Mouse (Mus musculus) cerebellum, adult 18-20 months (tissue): ENCODE data around the gene Cmtm5.
A peak's percentile ranks its signal among the peaks of the same experiment; 100 is the strongest.

Experiments used
- DNase-seq, 2 experiments: peaks; one replicate each; pipeline ENCODE4 v3.0.0; 2021

Cmtm5 gene

GRCm38 (mm10) chr14:54935904-54936830 lies at the start of gene Cmtm5:
TSS of gene Cmtm5 (plus strand) at chr14:54936261.
- DNase-seq: peak; percentile 30 to 51

- DNase-seq: no peak
These were observed 43.9 kb upstream of the Cmtm5 start, which contains the start of gene Pabpn1 for GRCm38 (mm10) chr14:54892200-54892599. TSS of gene Pabpn1 (plus strand) at chr14:54892500.

GRCm38 (mm10) chr14:54893651-54894181 lies 42.3 kb upstream of the Cmtm5 start:
- DNase-seq: peak; percentile 95 to 99

- peak; percentile 66 to 78 for DNase-seq
These were observed 41.5 kb upstream of the Cmtm5 start for GRCm38 (mm10) chr14:54894296-54895151.

GRCm38 (mm10) chr14:54897445-54897844 lies 38.6 kb upstream of the Cmtm5 start:
- no peak for DNase-seq

GRCm38 (mm10) chr14:54900383-54900782 lies 35.7 kb upstream of the Cmtm5 start:
- DNase-seq: peak; percentile 73 to 78

- DNase-seq: no peak
These were observed 32.4 kb upstream of the Cmtm5 start for GRCm38 (mm10) chr14:54903641-54904040.

GRCm38 (mm10) chr14:54908682-54909081 lies 27.4 kb upstream of the Cmtm5 start:
- DNase-seq: no peak

GRCm38 (mm10) chr14:54912109-54912850 lies 23.8 kb upstream of the Cmtm5 start:
- peak; percentile 38 to 48 for DNase-seq

GRCm38 (mm10) chr14:54912886-54913285 lies 23.2 kb upstream of the Cmtm5 start, which contains the start of gene Slc22a17:
TSS of gene Slc22a17 (minus strand) at chr14:54913132.
- peak; percentile 82 to 86 for DNase-seq

- peak in 1 of 2 experiments; percentile 47 for DNase-seq
These were observed 22.7 kb upstream of the Cmtm5 start for GRCm38 (mm10) chr14:54913343-54913742.

- no peak for DNase-seq
These were observed 15.9 kb upstream of the Cmtm5 start for GRCm38 (mm10) chr14:54920076-54920685.

GRCm38 (mm10) chr14:54924641-54925348 lies 11.3 kb upstream of the Cmtm5 start:
- no peak for DNase-seq

- DNase-seq: peak; percentile 42 to 65
These were observed 10.4 kb upstream of the Cmtm5 start, which contains the start of gene Efs for GRCm38 (mm10) chr14:54925349-54926342. TSS of gene Efs (minus strand) at chr14:54926126.

- DNase-seq: no peak
These were observed 9.5 kb upstream of the Cmtm5 start for GRCm38 (mm10) chr14:54926401-54927158.

GRCm38 (mm10) chr14:54927296-54927695 lies 8.8 kb upstream of the Cmtm5 start:
- no peak for DNase-seq

GRCm38 (mm10) chr14:54929801-54930200 lies 6.3 kb upstream of the Cmtm5 start:
- DNase-seq: no peak

GRCm38 (mm10) chr14:54930431-54930830 lies 5.6 kb upstream of the Cmtm5 start:
- no peak for DNase-seq

GRCm38 (mm10) chr14:54932645-54933150 lies 3.4 kb upstream of the Cmtm5 start, which contains the start of gene Il25:
TSS of gene Il25 (plus strand) at chr14:54932695.
- DNase-seq: no peak
